Mouse (Mus musculus) midbrain, embryonic 15.5 days (tissue): ENCODE measurements around the gene Gm973. TPM values are rescaled to one million over a fixed set of nuclear protein-coding genes. Genes with fewer than 3 reads are reported as not detected.
"Not testable (repeated sequence)": the region's sequence is repeated elsewhere in the genome, so short reads cannot be mapped to it uniquely, and the experiment has no call there.

Experiments
- ATAC-seq: fragments of 200-750 bp; cut with Nextera tagmentation; replicated peaks from 2 replicates; pipeline ENCODE4 v1.8.0; 2017; ENCODE audit warnings: moderate TSS enrichment
- H3K27ac ChIP-seq: fragments of 300-500 bp; sonication (generic); 2 replicates; pipeline ENCODE4 v1.5.1; 2015; ENCODE audit warnings: mild to moderate bottlenecking, inconsistent platforms
- H3K27me3 ChIP-seq: fragments of 300-500 bp; sonication (generic); replicated peaks from 2 replicates; pipeline ENCODE4 v1.6.1; 2015; ENCODE audit warnings: inconsistent platforms
- H3K36me3 ChIP-seq: fragments of 300-500 bp; sonication (generic); replicated peaks from 2 replicates; pipeline ENCODE4 v1.6.1; 2015; ENCODE audit warnings: inconsistent platforms
- H3K4me1 ChIP-seq: fragments of 300-500 bp; sonication (generic); 2 replicates; pipeline ENCODE4 v1.6.1; 2015; ENCODE audit warnings: inconsistent platforms
- H3K4me2 ChIP-seq: fragments of 300-500 bp; sonication (generic); 2 replicates; pipeline ENCODE4 v1.6.1; 2015; ENCODE audit warnings: inconsistent platforms, mild to moderate bottlenecking, moderate library complexity
- H3K4me3 ChIP-seq: fragments of 300-500 bp; sonication (generic); 2 replicates; pipeline ENCODE4 v1.5.1; 2015; ENCODE audit warnings: mild to moderate bottlenecking, inconsistent platforms
- H3K9ac ChIP-seq: fragments of 300-500 bp; sonication (generic); 2 replicates; pipeline ENCODE4 v1.6.1; 2015; ENCODE audit warnings: mild to moderate bottlenecking, inconsistent platforms
- H3K9me3 ChIP-seq: fragments of 300-500 bp; sonication (generic); 2 replicates; pipeline ENCODE4 v1.6.1; 2016; ENCODE audit warnings: inconsistent platforms
- WGBS: fragments of 180-500 bp; shearing (Covaris S2); methylation state at CpG from one replicate; pipeline ENCODE4 v1.1.7; 2015; ENCODE audit warnings: mixed read lengths; 5-methylcytosine and 5-hydroxymethylcytosine counted together
- polyA plus RNA-seq: library from polyadenylated mRNA; unstranded; fragments of >200 nt; fragmentation: Nextera tagmentation; extraction: Ambion mirVana; gene quantifications from 2 replicates; pipeline ENCODE4 v1.2.1, GENCODE M21; 2015

Gene Gm973
- polyA plus RNA-seq, 1 experiment from 2014 or later = 10.9 TPM

DNA sequence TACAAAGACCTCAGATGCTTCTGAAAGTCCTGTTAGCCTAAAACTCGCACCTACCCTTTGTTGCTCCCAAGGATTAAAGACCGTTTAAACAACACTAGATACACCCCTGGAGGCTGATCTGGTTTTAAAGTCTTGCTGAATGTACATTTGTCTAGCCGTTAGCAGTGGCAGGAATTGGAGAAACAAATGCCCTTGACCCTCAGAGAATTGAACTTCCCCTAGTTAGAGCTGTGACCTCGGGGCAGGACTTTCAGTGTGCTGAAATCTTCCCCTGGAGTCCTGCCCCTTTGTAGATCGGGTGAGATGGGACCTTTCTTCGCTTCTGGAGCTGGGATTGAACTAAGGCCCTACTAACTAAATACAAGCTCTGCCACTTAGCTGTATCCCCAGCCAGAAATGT, 113.1 kb downstream of the Gm973 start:
- Histone ChIP-seq H3K9ac (no peak overlapping the region), H3K36me3 (no peaks in the 10 kb centered on the region), H3K9me3 (no peaks in the 10 kb centered on the region), H3K4me2 (no peak overlapping the region), H3K4me3 (no peak overlapping the region), H3K4me1 (no peaks in the 10 kb centered on the region), H3K27ac (no peak overlapping the region), H3K27me3 (no peaks in the 10 kb centered on the region)
- ATAC-seq = no peak
- WGBS = 55% methylated on average over 6 of the region's 6 CpGs

- H3K9ac ChIP-seq, ATAC-seq, H3K9me3 ChIP-seq, H3K4me3 ChIP-seq, H3K36me3 ChIP-seq, H3K27me3 ChIP-seq, H3K4me2 ChIP-seq, H3K27ac ChIP-seq, H3K4me1 ChIP-seq: not testable (repeated sequence)
- WGBS = 90% methylated on average over 6 of the region's 6 CpGs
Observed at GRCm38 (mm10) chr1:59630356-59630755, 114.3 kb downstream of the Gm973 start.

DNA sequence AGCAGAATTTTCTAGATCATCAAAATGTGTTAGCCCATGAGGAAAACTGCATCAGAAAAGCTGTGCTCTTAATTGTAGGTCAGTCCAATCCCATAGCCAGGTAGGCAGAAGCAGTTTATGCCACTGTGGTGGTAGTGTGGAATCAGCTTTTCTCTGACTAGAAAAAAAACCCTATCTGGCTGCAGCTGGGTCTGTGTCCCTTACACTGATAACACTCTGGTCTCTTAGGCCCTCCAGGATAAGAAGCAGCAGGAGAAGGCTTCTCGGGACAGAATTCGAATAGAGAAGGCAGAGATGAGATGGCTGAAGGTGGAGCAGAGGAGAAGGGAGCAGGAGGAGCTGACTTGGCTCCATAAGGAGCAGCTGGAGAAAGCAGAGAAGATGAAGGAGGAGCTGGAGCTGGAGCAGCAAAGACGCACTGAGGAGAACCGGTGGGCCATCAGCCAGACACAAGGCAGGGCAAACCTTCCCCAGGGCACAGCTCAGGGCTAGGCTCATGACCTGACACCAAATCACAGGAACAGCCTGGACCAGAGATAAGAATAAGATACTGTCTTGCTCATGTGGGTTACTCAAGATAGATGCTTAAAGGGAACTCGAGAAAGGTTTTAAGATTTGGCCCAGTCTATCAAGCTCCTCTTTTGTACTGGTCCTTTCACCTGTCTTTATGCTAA, 116.1 kb downstream of the Gm973 start:
- Histone ChIP-seq H3K9ac (no peak overlapping the region), H3K4me2 (no peak overlapping the region), H3K27ac (no peak overlapping the region), H3K27me3 (no peaks in the 10 kb centered on the region), H3K4me3 (no peak overlapping the region), H3K36me3 (no peaks in the 10 kb centered on the region), H3K4me1 (no peaks in the 10 kb centered on the region), H3K9me3 (no peaks in the 10 kb centered on the region)
- no peak for ATAC-seq
- WGBS = 81% methylated on average over 5 of the region's 5 CpGs

- H3K9ac ChIP-seq = no peak overlapping the region
- H3K4me3 ChIP-seq = no peak overlapping the region
- no peaks in the 10 kb centered on the region for H3K36me3 ChIP-seq
- WGBS = 34% methylated on average over 6 of the region's 6 CpGs
- no peak overlapping the region for H3K4me2 ChIP-seq
- H3K27me3 ChIP-seq = no peaks in the 10 kb centered on the region
- H3K9me3 ChIP-seq = no peaks in the 10 kb centered on the region
- H3K27ac ChIP-seq = no peak overlapping the region
- ATAC-seq = no peak
- no peaks in the 10 kb centered on the region for H3K4me1 ChIP-seq
Observed at GRCm38 (mm10) chr1:59633056-59633455, 117.0 kb downstream of the Gm973 start.

DNA sequence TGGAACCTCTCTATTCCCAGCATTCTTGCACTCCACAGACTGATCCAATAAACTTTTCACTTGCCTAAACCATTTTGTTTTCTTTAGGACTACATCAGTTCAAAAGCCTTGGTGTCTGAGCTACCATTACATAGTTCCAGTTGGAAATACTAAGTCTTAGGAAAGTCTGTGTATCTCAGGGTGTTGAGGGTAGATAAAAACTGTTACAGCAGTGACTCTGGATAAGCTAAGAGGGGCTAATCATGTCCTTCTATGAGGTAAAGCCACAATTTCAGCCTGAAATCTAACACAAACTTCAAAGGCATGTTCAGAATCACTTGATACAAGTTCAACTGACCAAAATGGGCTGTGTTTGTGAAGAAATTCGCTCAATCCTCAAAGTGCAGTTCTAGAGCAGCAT, 120.3 kb downstream of the Gm973 start:
- H3K4me2 ChIP-seq = no peak overlapping the region
- no peaks in the 10 kb centered on the region for H3K4me1 ChIP-seq
- no peaks in the 10 kb centered on the region for H3K27me3 ChIP-seq
- H3K9ac ChIP-seq = no peak overlapping the region
- H3K36me3 ChIP-seq = no peaks in the 10 kb centered on the region; the same call in 1 of the 2 replicates
- H3K27ac ChIP-seq = no peak overlapping the region
- H3K4me3 ChIP-seq = no peak overlapping the region
- ATAC-seq = no peak
- no peaks in the 10 kb centered on the region for H3K9me3 ChIP-seq
- 78% methylated on average over 1 of the region's 1 CpGs for WGBS

DNA sequence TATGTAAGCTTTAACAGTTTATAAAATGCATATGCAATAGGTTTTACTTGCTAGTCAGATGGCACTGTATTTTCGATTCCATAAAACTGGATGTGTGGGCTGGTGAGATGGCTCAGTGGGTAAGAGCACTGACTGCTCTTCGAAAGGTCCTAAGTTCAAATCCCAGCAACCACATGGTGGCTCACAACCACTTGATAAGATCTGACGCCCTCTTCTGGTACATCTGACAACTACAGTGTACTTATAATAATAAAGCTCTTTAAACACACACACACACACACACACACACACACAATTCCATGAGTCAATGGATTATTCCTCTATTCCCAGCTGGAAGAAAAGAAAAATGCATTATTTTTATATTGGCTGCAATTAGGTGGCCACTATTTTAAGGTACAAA, 122.3 kb downstream of the Gm973 start:
- no peak overlapping the region for H3K4me2 ChIP-seq
- no peaks in the 10 kb centered on the region for H3K9me3 ChIP-seq
- no peaks in the 10 kb centered on the region for H3K27me3 ChIP-seq
- ATAC-seq = no peak
- H3K9ac ChIP-seq = no peak overlapping the region
- H3K27ac ChIP-seq = no peak overlapping the region
- WGBS = 90% methylated on average over 3 of the region's 3 CpGs
- peaks cover 3% of the 10 kb centered on the region for H3K36me3 ChIP-seq
- no peaks in the 10 kb centered on the region for H3K4me1 ChIP-seq
- no peak overlapping the region for H3K4me3 ChIP-seq

DNA sequence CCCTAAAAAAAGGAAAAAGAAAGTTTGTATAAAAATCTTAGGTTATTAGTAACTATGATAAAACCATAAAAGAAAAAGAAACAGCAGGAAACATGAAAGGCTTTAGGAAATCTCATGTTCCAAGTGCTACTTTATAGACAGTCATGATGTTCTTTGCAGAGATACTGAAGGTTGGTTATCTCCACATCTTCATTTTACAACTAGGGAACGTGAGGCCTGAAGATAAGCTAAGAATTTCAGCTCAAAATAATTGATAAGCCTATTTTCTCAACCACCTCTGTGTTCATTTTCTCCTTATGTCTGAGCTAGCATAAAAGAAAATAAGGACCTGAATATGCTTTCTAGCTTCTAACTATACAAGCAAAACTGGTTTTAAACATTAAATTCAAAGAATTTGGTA, 126.4 kb downstream of the Gm973 start:
- no peaks in the 10 kb centered on the region for H3K27me3 ChIP-seq

DNA sequence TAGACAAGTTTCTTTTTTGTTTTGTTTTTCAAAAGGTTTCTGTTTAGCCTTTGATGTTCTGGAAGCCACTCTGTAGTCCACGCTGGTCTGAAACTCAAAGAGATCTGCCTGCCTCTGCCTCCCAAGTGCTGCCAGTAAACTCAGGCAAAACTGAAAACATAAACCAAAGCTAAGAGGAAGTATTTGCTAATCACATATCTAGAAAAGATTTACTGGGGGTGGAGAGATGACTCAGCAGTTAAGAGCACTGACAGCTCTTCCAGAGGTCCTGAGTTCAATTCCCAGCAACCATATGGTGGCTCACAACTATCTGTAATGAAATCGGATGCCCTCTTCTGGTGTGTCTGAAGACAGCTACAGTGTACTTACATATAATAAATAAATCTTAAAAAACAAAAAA, 130.4 kb downstream of the Gm973 start:
- not testable (repeated sequence) for H3K27me3 ChIP-seq, H3K4me3 ChIP-seq, H3K36me3 ChIP-seq, H3K4me2 ChIP-seq, ATAC-seq, H3K27ac ChIP-seq, H3K9ac ChIP-seq, H3K4me1 ChIP-seq, H3K9me3 ChIP-seq
- WGBS = 94% methylated on average over 2 of the region's 2 CpGs

More for the DNA sequence above, 126.4 kb downstream of the Gm973 start:
- no peak overlapping the region for H3K27ac ChIP-seq
- H3K4me2 ChIP-seq = no peak overlapping the region
- WGBS = 92% methylated on average over 1 of the region's 1 CpGs
- H3K36me3 ChIP-seq = peaks cover 3% of the 10 kb centered on the region
- no peak overlapping the region for H3K9ac ChIP-seq
- H3K4me1 ChIP-seq = no peaks in the 10 kb centered on the region
- H3K9me3 ChIP-seq = no peaks in the 10 kb centered on the region
- ATAC-seq = no peak
- H3K4me3 ChIP-seq = no peak overlapping the region

GRCm38 (mm10) chr1:59651201-59651819, 135.2 kb downstream of the Gm973 start:
- H3K27me3 ChIP-seq = no peaks in the 10 kb centered on the region
- no peaks in the 10 kb centered on the region for H3K9me3 ChIP-seq
- no peak overlapping the region for H3K27ac ChIP-seq
- no peak overlapping the region for H3K9ac ChIP-seq
- H3K4me1 ChIP-seq = no peaks in the 10 kb centered on the region
- H3K4me3 ChIP-seq = no peak overlapping the region
- WGBS = 93% methylated on average over 3 of the region's 3 CpGs
- H3K36me3 ChIP-seq = peaks cover 5% of the 10 kb centered on the region; the same call in 1 of the 2 replicates
- ATAC-seq = no peak
- H3K4me2 ChIP-seq = no peak overlapping the region

DNA sequence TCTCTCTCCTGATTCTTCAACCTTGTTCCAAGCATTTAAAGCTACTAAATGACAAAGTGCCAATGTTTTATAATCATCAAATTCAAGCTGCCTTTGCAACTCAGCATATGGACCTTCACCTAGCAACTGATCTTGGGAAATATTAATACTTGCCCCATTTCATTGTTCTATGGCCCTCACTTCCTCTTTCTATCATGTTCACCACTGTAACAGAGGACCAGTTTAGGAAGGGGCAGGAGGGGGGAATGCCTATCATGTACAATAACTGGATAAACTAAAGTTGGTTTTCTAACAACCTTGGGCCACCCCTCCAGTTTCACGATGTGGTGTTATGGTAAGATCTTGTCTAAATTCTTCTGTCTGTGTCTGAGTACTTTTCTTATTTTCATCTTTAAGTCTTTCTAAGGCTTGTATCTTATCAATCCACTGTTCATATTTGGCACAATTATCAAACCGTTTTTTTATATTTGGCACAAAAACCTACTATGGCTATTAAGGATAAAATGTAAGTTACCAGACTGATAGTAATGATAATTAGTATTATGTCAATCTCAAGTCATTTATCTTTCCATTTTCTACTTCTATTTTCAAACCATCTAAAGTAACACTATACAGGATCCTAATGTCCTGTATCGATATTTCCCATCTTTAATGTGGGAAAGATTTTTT, 137.3 kb downstream of the Gm973 start:
- Histone ChIP-seq H3K4me1 (no peaks in the 10 kb centered on the region), H3K4me3 (no peak overlapping the region), H3K9ac (no peak overlapping the region), H3K27me3 (no peaks in the 10 kb centered on the region), H3K9me3 (no peaks in the 10 kb centered on the region), H3K4me2 (no peak overlapping the region), H3K36me3 (peaks cover 5% of the 10 kb centered on the region; the same call in 1 of the 2 replicates), H3K27ac (no peak overlapping the region)
- ATAC-seq = no peak
- 96% methylated on average over 3 of the region's 3 CpGs for WGBS

DNA sequence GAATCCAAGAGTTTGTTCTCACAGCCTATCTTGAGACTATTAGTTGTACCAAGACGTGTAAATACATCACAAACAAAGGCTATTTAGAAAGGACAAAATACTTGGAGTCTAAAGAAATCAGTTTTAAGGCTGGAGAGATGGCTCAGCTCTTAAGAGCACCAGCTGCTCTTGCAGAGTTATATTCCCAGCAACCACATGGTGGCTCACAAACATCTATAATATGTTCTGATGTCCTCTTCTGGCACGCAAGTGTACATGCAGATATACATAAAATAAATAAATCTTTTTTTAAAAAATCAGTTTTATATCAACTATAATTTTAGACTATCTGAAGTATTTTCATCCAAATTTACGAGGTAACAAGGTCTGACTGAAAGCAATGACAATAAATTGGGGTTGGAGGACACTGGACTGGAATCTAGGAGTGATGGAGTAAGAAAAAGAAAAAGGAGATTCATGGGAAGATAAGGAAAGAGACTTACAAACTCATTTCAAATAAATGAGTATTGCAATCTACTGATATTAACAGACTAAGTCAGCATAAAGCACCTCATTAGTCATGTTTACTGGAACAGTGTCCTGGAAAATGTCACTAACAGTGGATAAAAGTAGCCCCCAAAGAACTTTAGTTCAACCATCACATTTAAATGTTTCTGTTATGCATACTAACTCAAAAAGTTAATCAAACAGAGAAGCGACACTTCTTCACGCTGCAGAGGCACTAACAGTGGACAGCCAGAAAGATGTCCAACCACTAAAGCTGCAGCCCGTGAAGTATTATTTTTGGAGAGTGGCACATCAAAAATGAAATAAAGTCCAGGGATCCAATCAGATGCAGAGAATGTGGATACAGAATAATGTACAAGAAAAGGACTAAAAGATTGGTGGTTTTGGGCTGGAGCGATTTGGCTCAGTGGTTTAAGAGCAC, 140.4 kb downstream of the Gm973 start:
- no peak for ATAC-seq
- Histone ChIP-seq H3K27me3 (no peaks in the 10 kb centered on the region), H3K4me2 (no peak overlapping the region), H3K9me3 (no peaks in the 10 kb centered on the region), H3K36me3 (no peaks in the 10 kb centered on the region; the same call in 1 of the 2 replicates), H3K4me3 (no peak overlapping the region), H3K9ac (no peak overlapping the region), H3K27ac (no peak overlapping the region), H3K4me1 (no peaks in the 10 kb centered on the region)
- WGBS = 91% methylated on average over 7 of the region's 7 CpGs
